Mouse (Mus musculus) thymus, adult 2 months (tissue): Measurements from ENCODE around the gene Tmem213.

Source experiments
- CTCF ChIP-seq: fragments of 200-500 bp; IDR thresholded peaks from 2 replicates; pipeline ENCODE4 v1.5.1; 2012; ENCODE audit warnings: mild to moderate bottlenecking, control low read depth, low read length, moderate library complexity, borderline replicate concordance; ENCODE audit not compliant: control insufficient read depth, poor library complexity, insufficient read depth; ENCODE audit errors: extremely low read depth
- POLR2A ChIP-seq: fragments of 200-500 bp; IDR thresholded peaks from 2 replicates; pipeline ENCODE4 v1.6.1; 2012; ENCODE audit warnings: mild to moderate bottlenecking, low read length, control low read depth, moderate library complexity; ENCODE audit not compliant: control insufficient read depth, poor library complexity, insufficient read depth; ENCODE audit errors: extremely low read depth

DNA sequence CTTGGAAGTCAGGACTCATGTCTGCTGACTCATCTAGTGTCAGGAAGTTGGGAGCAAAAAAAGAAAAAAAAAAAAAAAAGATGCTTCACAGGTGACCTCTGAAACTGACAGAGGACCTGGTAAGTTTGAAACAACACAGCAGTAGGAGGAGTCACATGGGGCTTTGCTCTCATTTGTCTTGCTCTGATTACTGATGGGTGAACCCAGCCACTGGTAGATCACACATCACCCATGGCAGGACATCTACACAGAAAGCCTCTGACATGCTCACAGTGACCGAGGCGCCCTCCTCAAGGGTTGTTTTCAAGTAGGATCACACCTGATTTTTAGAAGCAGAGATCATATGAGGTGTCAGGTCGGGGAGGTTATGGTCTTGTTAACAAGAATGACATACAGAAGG lies 16.4 kb downstream of the Tmem213 start:
- no peak for TF ChIP-seq POLR2A
- TF ChIP-seq CTCF, result no peak
